Mouse (Mus musculus) lung, adult 2 months (tissue): ENCODE results near the gene Chst10.

Experiments
- CTCF ChIP-seq: fragments of 200-500 bp; IDR thresholded peaks from 2 replicates; pipeline ENCODE4 v1.5.1; 2011; ENCODE audit warnings: mild to moderate bottlenecking, low read length, control low read depth; ENCODE audit not compliant: insufficient read depth
- POLR2A ChIP-seq: fragments of 200-500 bp; IDR thresholded peaks from 2 replicates; pipeline ENCODE4 v1.6.1; 2011; ENCODE audit warnings: low read depth, mild to moderate bottlenecking, control low read depth, low read length, borderline replicate concordance; ENCODE audit errors: extremely low read depth

- TF ChIP-seq CTCF (no peak), POLR2A (no peak)
Observed at GRCm38 (mm10) chr1:38848451-38849289, 49.3 kb downstream of the Chst10 start.
